Mouse (Mus musculus): ENCODE results near the gene Sipa1l1. TPM values are rescaled to one million over a fixed set of nuclear protein-coding genes. Genes with fewer than 3 reads are reported as not detected.

Gene Sipa1l1
- polyA plus RNA-seq, 1 experiment from 2014 or later: 32.8 TPM

DNA sequence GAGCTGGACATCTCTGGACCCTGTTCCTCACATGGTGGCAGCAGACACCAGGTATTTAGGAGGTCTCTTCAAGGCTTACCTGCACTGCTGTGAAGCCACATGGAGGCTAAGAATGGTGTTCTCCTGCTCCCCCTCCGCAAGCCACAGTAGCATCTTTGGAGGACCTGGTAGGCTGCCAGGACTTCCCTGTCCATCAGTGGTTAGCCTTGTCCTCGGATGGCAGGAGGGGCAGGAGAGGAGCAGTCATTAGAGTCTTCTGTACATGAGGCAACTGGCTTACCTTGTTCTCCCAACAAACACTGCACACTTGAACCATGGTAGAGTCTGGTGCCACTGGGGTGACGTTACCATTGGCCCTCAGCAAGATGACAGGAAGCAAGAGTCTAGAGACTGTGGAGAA, 198.9 kb downstream of the Sipa1l1 start:
- Histone ChIP-seq H3K4me1 (ENCODE audit: control insufficient read depth, insufficient read depth, low read length) (peaks cover 2% of the 10 kb centered on the region; the same call in 1 of the 2 replicates), H3K4me2 (ENCODE audit: low read depth, low read length) (no peak overlapping the region), H3K4me3 (replicated peaks; ENCODE audit: low read length) (no peak overlapping the region), H3K9ac (ENCODE audit: low read length) (no peak overlapping the region), H3K27ac (ENCODE audit: low read length) (no peak overlapping the region), H3K27me3 (ENCODE audit: control insufficient read depth, insufficient read depth, low read length) (no peaks in the 10 kb centered on the region), H3K36me3 (ENCODE audit: control insufficient read depth, insufficient read depth, low read length) (no peaks in the 10 kb centered on the region), H3K9me3 (replicated peaks; ENCODE audit: control insufficient read depth, low read length) (no peaks in the 10 kb centered on the region)
- WGBS: 80% methylated on average over 3 of the region's 3 CpGs
- no peak for ATAC-seq (ENCODE audit: insufficient read depth, low FRiP score)

DNA sequence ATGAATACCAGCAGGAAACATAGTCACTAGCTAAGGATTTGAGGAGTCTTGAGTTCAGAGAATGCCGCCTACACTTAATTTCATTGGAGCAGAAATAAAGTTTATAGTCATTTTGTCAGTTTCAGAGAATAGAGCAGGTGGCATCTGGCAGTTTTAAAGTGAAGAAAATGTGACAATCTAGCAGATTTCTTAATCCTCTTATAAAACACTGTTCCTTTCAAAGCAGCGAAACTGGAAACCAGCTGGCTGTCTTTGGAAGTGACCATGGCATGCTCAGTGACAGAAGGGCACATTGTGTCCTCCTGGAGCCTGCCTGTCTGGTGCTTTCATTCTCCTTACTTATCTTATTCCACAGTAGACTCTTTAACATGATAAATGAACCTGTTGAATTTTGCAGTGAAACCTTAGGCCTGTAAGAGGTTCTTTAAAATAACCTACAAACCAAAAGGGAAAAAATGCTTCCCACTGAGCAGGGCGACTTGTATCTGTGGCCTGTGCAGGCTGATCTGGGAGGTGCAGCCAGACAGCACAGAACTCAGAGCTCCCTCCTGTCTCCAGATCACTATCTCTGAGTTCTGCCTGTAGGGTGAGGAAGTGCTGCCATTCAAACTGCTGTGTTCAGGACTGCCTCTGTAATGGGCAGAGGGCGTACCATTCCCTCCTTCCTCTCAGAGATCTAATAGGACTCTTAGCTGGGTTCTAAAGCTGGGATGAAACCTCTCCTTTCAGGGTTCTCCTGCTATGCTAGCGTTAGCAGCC, 200.5 kb downstream of the Sipa1l1 start:
- Histone ChIP-seq H3K36me3 (ENCODE audit: control insufficient read depth, insufficient read depth, low read length) (0 out of 2 replicates have a peak, but pooled peaks cover 2% of the 10 kb centered on the region), H3K4me3 (replicated peaks; ENCODE audit: low read length) (no peak overlapping the region), H3K9me3 (replicated peaks; ENCODE audit: control insufficient read depth, low read length) (no peaks in the 10 kb centered on the region), H3K4me1 (ENCODE audit: control insufficient read depth, insufficient read depth, low read length) (peaks cover 5% of the 10 kb centered on the region; the same call in 1 of the 2 replicates), H3K9ac (ENCODE audit: low read length) (no peak overlapping the region), H3K4me2 (ENCODE audit: low read depth, low read length) (no peak overlapping the region), H3K27me3 (ENCODE audit: control insufficient read depth, insufficient read depth, low read length) (no peaks in the 10 kb centered on the region), H3K27ac (ENCODE audit: low read length) (no peak overlapping the region)
- WGBS: 66% methylated on average over 5 of the region's 5 CpGs
- no peak for ATAC-seq (ENCODE audit: insufficient read depth, low FRiP score)

DNA sequence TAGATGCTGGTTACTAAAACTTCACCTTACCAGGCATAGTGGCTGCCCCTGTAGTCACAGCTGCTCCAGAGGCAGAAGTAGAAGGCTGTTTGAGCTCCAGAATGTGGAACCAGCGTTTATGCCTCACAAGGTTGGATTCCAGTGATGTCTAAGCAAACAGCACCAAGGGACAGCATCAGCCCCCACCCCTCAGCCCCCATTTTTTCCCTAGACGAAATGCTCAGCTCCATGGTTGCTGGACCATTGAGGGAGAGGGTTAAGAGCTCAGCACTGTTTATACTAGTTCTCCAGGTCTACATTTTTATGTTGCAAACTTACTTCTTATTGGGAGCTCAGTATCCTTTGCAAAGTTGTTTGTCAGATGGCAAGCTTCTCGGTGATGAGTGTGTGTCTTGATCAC, 202.1 kb downstream of the Sipa1l1 start:
- Histone ChIP-seq H3K27ac (ENCODE audit: low read length) (no peak overlapping the region), H3K4me3 (replicated peaks; ENCODE audit: low read length) (no peak overlapping the region), H3K4me1 (ENCODE audit: control insufficient read depth, insufficient read depth, low read length) (peaks cover 2% of the 10 kb centered on the region; the same call in 1 of the 2 replicates), H3K9ac (ENCODE audit: low read length) (no peak overlapping the region), H3K36me3 (ENCODE audit: control insufficient read depth, insufficient read depth, low read length) (0 out of 2 replicates have a peak, but pooled peaks cover 12% of the 10 kb centered on the region), H3K4me2 (ENCODE audit: low read depth, low read length) (no peak overlapping the region), H3K27me3 (ENCODE audit: control insufficient read depth, insufficient read depth, low read length) (no peaks in the 10 kb centered on the region), H3K9me3 (replicated peaks; ENCODE audit: control insufficient read depth, low read length) (no peaks in the 10 kb centered on the region)
- no peak for ATAC-seq (ENCODE audit: insufficient read depth, low FRiP score)
- WGBS: 56% methylated on average over 3 of the region's 3 CpGs

DNA sequence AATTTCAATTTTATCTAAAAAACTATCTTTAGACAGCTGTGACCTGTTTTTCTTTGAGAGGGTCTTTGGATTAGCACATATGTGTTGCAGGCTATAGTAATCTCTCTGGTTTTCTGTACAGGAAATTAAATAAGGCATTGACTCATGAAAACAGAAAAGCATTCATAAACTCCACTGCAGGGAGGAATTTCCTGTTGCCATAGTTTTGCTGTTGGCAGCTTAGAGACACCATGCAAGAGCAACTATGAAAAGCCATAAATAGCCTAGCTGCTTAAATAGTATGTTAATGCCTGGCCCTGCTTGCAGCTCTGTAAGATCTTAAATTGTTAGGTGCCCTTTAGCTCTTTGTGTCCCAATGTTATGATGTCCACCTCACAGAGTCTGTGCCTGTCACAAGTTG, 204.9 kb downstream of the Sipa1l1 start:
- no peak overlapping the region for H3K4me3 ChIP-seq (replicated peaks; ENCODE audit: low read length)
- 0 out of 2 replicates have a peak, but pooled peaks cover 12% of the 10 kb centered on the region for H3K36me3 ChIP-seq (ENCODE audit: control insufficient read depth, insufficient read depth, low read length)
- no peak overlapping the region for H3K9ac ChIP-seq (ENCODE audit: low read length)
- ATAC-seq (ENCODE audit: insufficient read depth, low FRiP score): no peak
- H3K27ac ChIP-seq (ENCODE audit: low read length): peak overlapping the region; percentile 31; the same call in 1 of the 2 replicates
- H3K9me3 ChIP-seq (replicated peaks; ENCODE audit: control insufficient read depth, low read length): no peaks in the 10 kb centered on the region
- no peak overlapping the region for H3K4me2 ChIP-seq (ENCODE audit: low read depth, low read length)
- peaks cover 2% of the 10 kb centered on the region; the same call in 1 of the 2 replicates for H3K4me1 ChIP-seq (ENCODE audit: control insufficient read depth, insufficient read depth, low read length)
- H3K27me3 ChIP-seq (ENCODE audit: control insufficient read depth, insufficient read depth, low read length): no peaks in the 10 kb centered on the region

DNA sequence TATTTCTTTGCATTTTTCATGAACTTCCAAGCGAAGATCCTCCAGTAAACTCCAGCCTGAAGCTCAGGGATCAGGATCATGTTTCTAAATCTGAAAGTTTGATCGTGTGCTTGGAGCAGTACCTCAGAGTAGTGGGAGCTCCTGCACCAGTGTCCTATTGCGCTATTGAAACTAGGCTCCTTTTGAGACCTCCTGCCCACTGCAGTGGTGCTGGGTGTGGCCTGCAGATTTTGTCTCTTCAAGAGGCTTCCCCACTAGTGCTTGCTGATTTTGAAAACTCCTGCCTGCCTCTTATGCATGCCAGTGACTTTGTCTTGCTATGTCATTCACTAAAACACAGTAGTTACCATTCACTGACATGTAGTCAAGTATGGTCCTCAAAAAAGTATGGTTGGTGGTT, 213.8 kb downstream of the Sipa1l1 start:
- Histone ChIP-seq H3K9ac (ENCODE audit: low read length) (no peak overlapping the region), H3K9me3 (replicated peaks; ENCODE audit: control insufficient read depth, low read length) (no peaks in the 10 kb centered on the region), H3K4me3 (replicated peaks; ENCODE audit: low read length) (no peak overlapping the region), H3K27ac (ENCODE audit: low read length) (no peak overlapping the region), H3K4me1 (ENCODE audit: control insufficient read depth, insufficient read depth, low read length) (no peaks in the 10 kb centered on the region), H3K27me3 (ENCODE audit: control insufficient read depth, insufficient read depth, low read length) (no peaks in the 10 kb centered on the region), H3K4me2 (ENCODE audit: low read depth, low read length) (no peak overlapping the region), H3K36me3 (ENCODE audit: control insufficient read depth, insufficient read depth, low read length) (peaks cover 5% of the 10 kb centered on the region; the same call in 1 of the 2 replicates)
- WGBS: 79% methylated on average over 3 of the region's 3 CpGs
- ATAC-seq (ENCODE audit: insufficient read depth, low FRiP score): no peak

DNA sequence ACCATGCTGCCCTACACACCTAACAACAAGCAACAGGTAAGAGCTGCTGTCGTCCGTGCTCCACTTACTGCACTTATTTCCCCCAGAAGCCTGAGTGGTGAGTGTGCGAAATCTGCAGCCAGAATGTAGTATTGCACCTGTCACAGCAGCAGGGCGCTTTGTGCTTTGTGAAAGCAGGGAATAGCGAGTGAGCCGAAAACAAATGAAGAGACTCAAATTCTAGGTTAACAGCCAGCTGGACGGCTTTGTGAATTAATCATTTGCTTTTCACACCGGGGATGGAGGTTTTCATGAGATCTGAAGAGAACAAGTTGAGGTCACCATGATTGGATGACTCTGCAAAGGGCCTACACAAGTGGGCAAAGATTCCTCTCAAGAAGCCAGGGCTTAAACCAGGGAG, 215.6 kb downstream of the Sipa1l1 start:
- H3K4me3 ChIP-seq (replicated peaks; ENCODE audit: low read length): no peak overlapping the region
- no peak overlapping the region for H3K27ac ChIP-seq (ENCODE audit: low read length)
- no peaks in the 10 kb centered on the region for H3K9me3 ChIP-seq (replicated peaks; ENCODE audit: control insufficient read depth, low read length)
- H3K4me1 ChIP-seq (ENCODE audit: control insufficient read depth, insufficient read depth, low read length): no peaks in the 10 kb centered on the region
- no peak overlapping the region for H3K9ac ChIP-seq (ENCODE audit: low read length)
- ATAC-seq (ENCODE audit: insufficient read depth, low FRiP score): no peak
- no peak overlapping the region for H3K4me2 ChIP-seq (ENCODE audit: low read depth, low read length)
- WGBS: 80% methylated on average over 8 of the region's 8 CpGs
- peaks cover 5% of the 10 kb centered on the region; the same call in 1 of the 2 replicates for H3K36me3 ChIP-seq (ENCODE audit: control insufficient read depth, insufficient read depth, low read length)
- no peaks in the 10 kb centered on the region for H3K27me3 ChIP-seq (ENCODE audit: control insufficient read depth, insufficient read depth, low read length)

DNA sequence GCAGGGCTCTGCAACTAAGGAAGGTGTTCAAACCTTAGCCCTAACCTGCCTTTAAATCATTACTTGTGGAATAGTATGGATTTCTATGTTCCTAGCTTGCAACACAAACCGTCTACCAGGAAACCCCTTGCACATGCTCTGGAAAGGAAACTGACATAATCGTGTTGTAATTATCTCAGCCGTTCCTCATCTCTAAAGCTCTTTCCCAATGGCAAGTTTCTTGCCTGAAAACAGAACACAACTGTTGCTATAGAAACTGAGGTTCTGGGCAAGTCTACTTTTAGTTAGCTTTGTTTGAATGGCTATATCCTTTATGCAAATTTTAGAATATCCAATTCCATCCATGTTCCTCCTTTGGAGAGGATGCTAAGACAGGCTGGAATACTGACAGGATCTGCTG, 217.9 kb downstream of the Sipa1l1 start:
- H3K27ac ChIP-seq (ENCODE audit: low read length): no peak overlapping the region
- no peak overlapping the region for H3K9ac ChIP-seq (ENCODE audit: low read length)
- peaks cover 5% of the 10 kb centered on the region; the same call in 1 of the 2 replicates for H3K36me3 ChIP-seq (ENCODE audit: control insufficient read depth, insufficient read depth, low read length)
- H3K4me3 ChIP-seq (replicated peaks; ENCODE audit: low read length): no peak overlapping the region
- H3K4me1 ChIP-seq (ENCODE audit: control insufficient read depth, insufficient read depth, low read length): no peaks in the 10 kb centered on the region
- no peak overlapping the region for H3K4me2 ChIP-seq (ENCODE audit: low read depth, low read length)
- H3K9me3 ChIP-seq (replicated peaks; ENCODE audit: control insufficient read depth, low read length): no peaks in the 10 kb centered on the region
- H3K27me3 ChIP-seq (ENCODE audit: control insufficient read depth, insufficient read depth, low read length): no peaks in the 10 kb centered on the region
- no peak for ATAC-seq (ENCODE audit: insufficient read depth, low FRiP score)
- 80% methylated on average over 3 of the region's 3 CpGs for WGBS

DNA sequence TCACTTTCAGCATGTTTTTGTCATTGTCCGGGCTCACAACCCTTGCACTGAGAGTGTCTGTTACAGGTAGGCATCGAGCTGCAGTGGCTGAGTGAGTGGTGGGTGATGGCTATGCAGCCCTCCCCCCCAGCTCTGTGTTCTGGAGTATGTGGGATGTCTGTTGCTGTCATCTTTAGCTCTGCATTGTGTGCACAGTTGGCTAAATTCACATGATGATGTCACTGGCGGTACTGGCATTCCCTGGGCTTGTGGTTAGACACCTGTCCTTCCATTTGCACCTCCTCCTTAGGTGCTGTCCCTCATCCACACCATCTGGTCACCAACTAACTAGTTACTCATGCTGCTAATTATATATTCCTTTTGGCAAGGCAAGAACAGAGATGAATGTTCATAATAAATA, 218.5 kb downstream of the Sipa1l1 start:
- no peaks in the 10 kb centered on the region for H3K9me3 ChIP-seq (replicated peaks; ENCODE audit: control insufficient read depth, low read length)
- no peak overlapping the region for H3K9ac ChIP-seq (ENCODE audit: low read length)
- H3K27me3 ChIP-seq (ENCODE audit: control insufficient read depth, insufficient read depth, low read length): no peaks in the 10 kb centered on the region
- 89% methylated on average over 3 of the region's 3 CpGs for WGBS
- no peak for ATAC-seq (ENCODE audit: insufficient read depth, low FRiP score)
- no peak overlapping the region for H3K27ac ChIP-seq (ENCODE audit: low read length)
- no peaks in the 10 kb centered on the region for H3K4me1 ChIP-seq (ENCODE audit: control insufficient read depth, insufficient read depth, low read length)
- peaks cover 5% of the 10 kb centered on the region; the same call in 1 of the 2 replicates for H3K36me3 ChIP-seq (ENCODE audit: control insufficient read depth, insufficient read depth, low read length)
- no peak overlapping the region for H3K4me3 ChIP-seq (replicated peaks; ENCODE audit: low read length)
- no peak overlapping the region for H3K4me2 ChIP-seq (ENCODE audit: low read depth, low read length)

DNA sequence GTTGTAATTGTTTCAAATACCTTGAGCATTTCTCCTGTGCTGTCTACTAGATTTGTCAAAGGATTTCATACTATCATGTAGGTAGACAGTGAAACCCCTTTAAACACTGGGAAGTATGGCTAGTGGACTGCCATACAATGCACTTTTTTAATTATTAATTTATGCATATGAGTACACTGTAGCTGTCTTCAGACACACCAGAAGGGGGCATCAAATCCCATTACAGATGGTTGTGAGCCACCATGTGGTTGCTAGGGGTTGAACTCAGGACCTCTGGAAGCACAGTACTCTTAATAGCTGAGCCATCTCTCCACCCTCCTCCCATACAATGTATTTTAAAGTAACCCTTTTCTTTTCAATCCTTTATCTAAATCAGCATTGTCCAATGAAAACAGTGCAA, 219.0 kb downstream of the Sipa1l1 start:
- Histone ChIP-seq H3K4me3 (replicated peaks; ENCODE audit: low read length) (no peak overlapping the region), H3K4me1 (ENCODE audit: control insufficient read depth, insufficient read depth, low read length) (no peaks in the 10 kb centered on the region), H3K27me3 (ENCODE audit: control insufficient read depth, insufficient read depth, low read length) (no peaks in the 10 kb centered on the region), H3K27ac (ENCODE audit: low read length) (no peak overlapping the region), H3K9me3 (replicated peaks; ENCODE audit: control insufficient read depth, low read length) (no peaks in the 10 kb centered on the region), H3K9ac (ENCODE audit: low read length) (no peak overlapping the region), H3K4me2 (ENCODE audit: low read depth, low read length) (no peak overlapping the region), H3K36me3 (ENCODE audit: control insufficient read depth, insufficient read depth, low read length) (peaks cover 5% of the 10 kb centered on the region; the same call in 1 of the 2 replicates)
- ATAC-seq (ENCODE audit: insufficient read depth, low FRiP score): no peak

Data from stomach, embryonic 16.5 days (tissue).